Mouse (Mus musculus) cerebellum, adult 2 months (tissue): Measurements from ENCODE around the gene Dmpk.

Experiments used
- CTCF ChIP-seq: fragments of 200-500 bp; IDR thresholded peaks from 2 replicates; pipeline ENCODE4 v1.5.1; 2011; ENCODE audit warnings: low read depth, mild to moderate bottlenecking, control low read depth, low read length, moderate library complexity, borderline replicate concordance; ENCODE audit not compliant: insufficient read depth
- POLR2A ChIP-seq: fragments of 200-500 bp; IDR thresholded peaks from 2 replicates; pipeline ENCODE4 v1.6.1; 2011; ENCODE audit warnings: low read length, control low read depth, borderline replicate concordance; ENCODE audit not compliant: insufficient read depth

DNA sequence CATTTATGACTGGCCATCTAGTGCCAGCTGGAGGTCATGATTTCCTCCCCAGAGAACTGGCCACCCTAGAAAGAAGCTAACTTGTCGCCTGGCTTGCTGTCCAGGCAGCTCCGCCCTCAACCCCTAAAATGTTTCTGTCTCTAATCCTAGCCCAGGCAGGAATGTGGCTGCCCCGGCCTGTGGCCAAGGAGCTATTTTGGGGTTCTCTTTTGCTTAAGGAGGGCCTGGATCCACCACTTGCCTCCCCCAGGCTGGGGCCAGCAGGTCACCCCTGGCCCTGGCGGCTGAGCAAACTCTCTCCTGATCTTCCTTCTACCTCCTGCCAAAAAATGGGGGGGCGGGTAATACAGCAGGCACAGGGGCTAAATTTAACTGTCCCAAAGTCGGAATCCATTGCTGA lies 553 bp upstream of the Dmpk start:
- TF ChIP-seq POLR2A = no peak
- no peak for TF ChIP-seq CTCF
